Mouse (Mus musculus): ENCODE results near the gene Slc22a20.

Gene Slc22a20

DNA sequence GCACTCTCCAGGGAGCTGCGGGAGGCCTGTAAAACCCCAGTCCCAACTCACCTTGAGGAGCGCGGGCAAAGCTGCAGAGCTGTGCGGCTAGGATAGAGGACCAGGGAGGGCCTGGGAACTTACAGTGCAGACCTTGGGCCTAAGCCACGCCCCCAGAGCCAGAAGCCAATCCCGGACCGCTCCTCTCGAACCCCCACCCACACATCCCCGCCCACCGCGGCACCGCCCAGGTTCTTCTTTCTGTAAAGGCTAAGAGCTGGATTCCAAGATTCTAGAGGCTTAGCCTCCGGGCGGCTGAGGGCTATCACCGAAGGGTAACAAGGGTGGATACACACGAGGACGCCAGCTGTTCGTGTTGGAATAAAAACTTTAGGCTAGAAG, 61.2 kb downstream of the Slc22a20 start, which contains the start of gene Cdc42ep2:
Cdc42ep2 (minus strand) TSS at position 104 of the 381 bp plus-strand sequence.
- peak; percentile 95 to 96 for DNase-seq (ENCODE audit: low spot score in 2 of 2)

GRCm38 (mm10) chr19:5923990-5924712, 61.8 kb downstream of the Slc22a20 start:
- DNase-seq (ENCODE audit: low spot score in 2 of 2): peak; percentile 92 to 95

DNA sequence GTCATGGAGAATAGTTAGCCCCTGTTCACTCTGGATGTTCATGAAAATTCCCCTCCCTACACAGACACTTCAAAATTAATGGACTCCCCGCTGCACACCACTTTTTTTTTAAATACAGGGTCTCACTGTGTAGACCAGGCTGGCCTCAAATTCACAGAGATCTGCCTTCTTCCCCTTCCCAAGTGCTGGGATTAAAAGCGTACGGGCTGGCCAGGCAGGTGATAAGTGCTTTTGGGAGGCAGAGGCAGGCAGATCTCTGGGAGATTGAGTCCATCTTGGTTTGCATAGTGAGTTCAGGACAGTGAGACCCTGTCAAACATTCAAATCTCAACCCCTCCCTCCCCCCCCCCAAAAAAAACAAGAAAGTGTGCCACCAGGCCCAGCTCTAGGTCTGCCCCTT, 63.0 kb downstream of the Slc22a20 start:
- no peak for DNase-seq (ENCODE audit: low spot score in 2 of 2)

- DNase-seq (ENCODE audit: low spot score in 2 of 2): no peak
These were observed 63.6 kb downstream of the Slc22a20 start for GRCm38 (mm10) chr19:5922119-5922942.

DNA sequence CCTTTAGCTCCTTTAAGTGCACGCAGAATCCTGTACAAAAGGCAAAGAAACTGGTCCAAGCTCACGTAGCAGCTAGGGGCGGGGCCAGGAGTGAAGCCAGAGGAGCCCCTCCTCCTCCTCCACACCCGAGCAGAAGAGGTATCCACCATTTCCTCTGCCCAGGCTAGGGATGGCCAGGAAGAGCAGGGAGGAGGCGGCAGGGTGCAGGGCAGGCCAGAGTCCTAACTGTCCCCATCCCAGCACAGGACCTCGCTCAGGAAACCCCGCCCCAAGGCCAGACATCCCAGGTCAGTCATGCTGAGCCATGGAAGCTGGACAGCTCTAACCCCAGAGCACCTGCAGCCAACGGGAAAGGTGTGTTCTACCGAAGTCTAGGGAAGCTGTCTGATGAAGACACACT, 64.2 kb downstream of the Slc22a20 start:
- no peak for DNase-seq (ENCODE audit: low spot score in 2 of 2)
